Mouse (Mus musculus): ENCODE measurements around the gene Brdt. TPM values are rescaled to one million over a fixed set of nuclear protein-coding genes. Genes with fewer than 3 reads are reported as not detected.

The Brdt gene
- 1.9 TPM for total RNA-seq (2023)

DNA sequence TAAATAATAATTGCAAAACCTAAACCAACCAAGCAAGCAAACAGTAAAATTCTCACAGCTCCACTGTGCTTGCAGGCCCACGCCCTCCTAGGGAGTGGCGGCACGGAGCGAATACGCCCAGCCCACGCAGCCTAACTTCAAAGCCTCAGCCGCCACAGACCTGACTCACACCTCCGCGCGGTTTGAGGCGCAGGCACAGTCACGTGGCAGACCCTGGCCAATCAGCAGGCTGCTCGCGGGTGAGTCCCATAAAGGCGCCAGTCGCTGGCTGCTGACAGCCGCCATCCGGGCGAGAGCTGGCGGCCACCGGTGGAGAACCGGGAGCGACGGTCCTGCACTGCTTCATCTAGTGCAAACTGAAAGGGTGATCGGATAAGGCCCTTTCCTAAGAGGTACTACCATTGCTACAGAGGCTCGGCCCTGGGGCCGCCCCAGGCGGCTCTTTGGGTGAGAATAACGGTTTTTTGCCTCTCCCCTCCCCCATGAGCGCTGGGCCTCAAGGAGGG, at the start of gene Brdt:
Gene Brdt (plus strand): TSS at position 244 of the 506 bp plus-strand sequence.

GRCm38 (mm10) chr5:107289234-107289764, 41.7 kb upstream of the Brdt start, which contains the start of gene Tgfbr3:
Gene Tgfbr3, minus strand, starts transcription at chr5:107289629.

DNA sequence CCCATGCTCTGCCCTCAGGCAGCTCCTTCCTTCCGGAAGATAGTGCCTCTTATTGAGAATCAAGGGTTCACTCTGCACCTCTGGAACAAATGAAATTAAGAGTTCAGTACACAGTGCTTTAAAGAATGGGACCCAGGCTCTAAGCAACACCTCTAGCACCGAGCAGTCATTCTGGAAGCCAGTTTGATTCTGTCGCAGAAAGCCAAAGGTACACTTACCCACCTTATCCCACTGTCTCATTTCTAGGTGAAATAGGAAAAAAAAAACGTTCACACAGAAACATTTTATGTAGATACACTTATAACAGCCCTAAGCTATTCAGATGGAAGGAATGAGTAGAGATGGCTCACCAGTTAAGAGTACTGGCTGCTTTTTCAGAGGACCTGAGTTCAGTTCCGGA, 71.5 kb downstream of the Brdt start, which contains the start of gene Ephx4:
Gene Ephx4 (plus strand): TSS at position 301 of the 400 bp plus-strand sequence.

DNA sequence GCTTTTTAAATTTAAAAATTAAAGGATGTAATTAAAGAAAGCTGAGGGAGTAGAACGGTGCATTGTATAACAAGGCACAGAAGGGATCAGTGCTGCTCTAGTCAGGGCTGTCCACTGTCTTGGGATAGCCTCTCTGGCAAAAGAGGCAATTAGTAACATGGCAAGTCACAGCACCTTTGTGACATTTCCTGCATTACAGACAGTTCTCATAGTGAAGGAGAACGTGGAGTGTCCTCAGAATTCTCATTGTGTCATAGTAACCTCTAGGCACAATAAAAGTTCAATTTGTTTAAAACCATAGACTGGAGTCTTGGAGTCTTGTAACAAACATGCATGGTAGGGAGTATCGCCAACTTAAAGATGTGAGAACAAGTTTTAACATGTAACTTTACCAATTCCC, 100.3 kb downstream of the Brdt start, which contains the start of gene Lpcat2b:
Gene Lpcat2b (plus strand): TSS at position 301 of the 400 bp plus-strand sequence.

Other genes starting within 250 kb of the Brdt start
- 76.8 TPM for gene Tgfbr3, start 41.5 kb upstream of the Brdt start, total RNA-seq (2023)
- not detected for gene Ephx4, start 71.6 kb downstream of the Brdt start, total RNA-seq (2023)
- gene Lpcat2b, start 100.4 kb downstream of the Brdt start, total RNA-seq (2023) = not detected
- gene Btbd8, start 106.8 kb downstream of the Brdt start, total RNA-seq (2023) = 11.5 TPM
- gene Gm42669, start 176.5 kb downstream of the Brdt start, total RNA-seq (2023) = not detected
- 0.15 TPM for gene 1700028K03Rik, start 203.6 kb downstream of the Brdt start, total RNA-seq (2023)